Mouse (Mus musculus) heart, postnatal 10 days (tissue): Measurements from ENCODE around the gene Cetn4. TPM values are rescaled to one million over a fixed set of nuclear protein-coding genes. Genes with fewer than 3 reads are reported as not detected.

Source experiments
- DNase-seq, 2 experiments: peaks; one replicate each; pipeline ENCODE4 v3.0.0; 2021
- intact Hi-C: fragments of 180-260 bp; cut with DNase I; formaldehyde crosslinking; loops from one replicate; pipeline ENCODE4 v1.15.1; 2025
- total RNA-seq, 2 experiments: library from RNA; stranded (reverse); gene quantifications; 2 replicates each; pipeline ENCODE4 v1.2.3; 2021

Cetn4 gene
- total RNA-seq, 2 experiments from 2014 or later = 0.57 to 0.93 TPM

GRCm38 (mm10) chr3:37303392-37304139 is 8.9 kb downstream of the Cetn4 start:
- intact Hi-C loops = no loop called here
- no peak for DNase-seq

- peak; percentile 33 to 54 for DNase-seq
- intact Hi-C loops = no loop called here
Measured at GRCm38 (mm10) chr3:37302685-37303084, 9.8 kb downstream of the Cetn4 start.

GRCm38 (mm10) chr3:37299470-37299869 is 13.0 kb downstream of the Cetn4 start:
- no peak for DNase-seq
- intact Hi-C loops = no loop called here

- no peak for DNase-seq
- intact Hi-C loops = no loop called here
Measured at GRCm38 (mm10) chr3:37292654-37293053, 19.9 kb downstream of the Cetn4 start.

- no peak for DNase-seq
- intact Hi-C loops = no loop called here
Measured at GRCm38 (mm10) chr3:37291929-37292328, 20.6 kb downstream of the Cetn4 start.

GRCm38 (mm10) chr3:37290881-37291541 is 21.5 kb downstream of the Cetn4 start:
- no peak for DNase-seq
- intact Hi-C loops = no loop called here

- intact Hi-C loops = no loop called here
- no peak for DNase-seq
Measured at GRCm38 (mm10) chr3:37289237-37289636, 23.3 kb downstream of the Cetn4 start.

- intact Hi-C loops = no loop called here
- DNase-seq = no peak
Measured at GRCm38 (mm10) chr3:37283234-37283633, 29.3 kb downstream of the Cetn4 start.

GRCm38 (mm10) chr3:37282299-37282922 is 30.1 kb downstream of the Cetn4 start:
- DNase-seq = no peak
- intact Hi-C loops = no loop called here

GRCm38 (mm10) chr3:37280871-37281270 is 31.6 kb downstream of the Cetn4 start:
- DNase-seq = no peak
- intact Hi-C loops = no loop called here

- intact Hi-C loops = no loop called here
- DNase-seq = no peak
Measured at GRCm38 (mm10) chr3:37280221-37280620, 32.3 kb downstream of the Cetn4 start.

GRCm38 (mm10) chr3:37274661-37275060 is 37.8 kb downstream of the Cetn4 start:
- intact Hi-C loops = no loop called here
- DNase-seq = no peak

- intact Hi-C loops = no loop called here
- DNase-seq = no peak
Measured at GRCm38 (mm10) chr3:37273092-37273491, 39.4 kb downstream of the Cetn4 start.

GRCm38 (mm10) chr3:37271209-37271608 is 41.3 kb downstream of the Cetn4 start:
- peak; percentile 37 to 62 for DNase-seq
- intact Hi-C loops = no loop called here

- no peak for DNase-seq
- intact Hi-C loops = no loop called here
Measured at GRCm38 (mm10) chr3:37269926-37270325, 42.6 kb downstream of the Cetn4 start.

GRCm38 (mm10) chr3:37268338-37268737 is 44.2 kb downstream of the Cetn4 start:
- DNase-seq = no peak
- intact Hi-C loops = no loop called here

- DNase-seq = no peak
- intact Hi-C loops = no loop called here
Measured at GRCm38 (mm10) chr3:37259331-37259999, 53.0 kb downstream of the Cetn4 start.

GRCm38 (mm10) chr3:37257776-37258175 is 54.7 kb downstream of the Cetn4 start:
- intact Hi-C loops = no loop called here
- DNase-seq = no peak
